7 mouse cellular contexts compared by ENCODE assay signal in the genomic region with DNA sequence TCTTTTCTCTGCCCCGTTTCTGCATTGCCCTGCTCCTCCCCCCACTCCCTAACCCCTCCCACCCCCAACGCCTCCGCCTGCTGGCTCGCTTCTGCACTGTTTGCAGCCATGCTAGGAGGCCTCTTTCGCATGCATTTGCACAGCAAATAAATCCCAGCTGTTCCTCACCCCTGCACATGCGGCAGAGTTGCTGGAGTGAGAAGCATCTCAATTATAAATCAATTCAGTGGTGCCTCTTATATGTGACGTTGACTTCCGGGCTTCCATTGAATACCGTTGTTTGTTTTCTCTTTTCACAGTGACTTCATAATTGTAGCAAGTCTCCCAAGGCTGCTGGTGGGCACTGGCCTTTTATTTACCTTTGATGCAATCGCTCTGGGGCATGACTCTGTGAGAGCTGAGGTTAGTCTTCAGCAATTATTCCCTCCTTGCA.
A peak's percentile ranks its signal among the peaks of the same experiment; 100 is the strongest.
DNase-seq lines count a peak whose midpoint lies in the region; ATAC-seq and TF ChIP-seq lines count a peak whose summit lies in the region.

No protein-coding gene starts in this region.

- 9% methylated on average over 10 of the region's 10 CpGs for WGBS in forebrain, embryonic 12.5 days
- WGBS in lung, embryonic 16.5 days, result 1% methylated on average over 10 of the region's 10 CpGs
- WGBS in stomach, postnatal 0 days, result 4% methylated on average over 10 of the region's 10 CpGs
- 10% methylated on average over 10 of the region's 10 CpGs for WGBS in cerebellum, adult 2 months

- ATAC-seq in forebrain, embryonic 12.5 days (ENCODE audit: low FRiP score), result peak; percentile 79
- peak; percentile 88 for ATAC-seq in lung, embryonic 16.5 days (ENCODE audit: low read depth)
- no peak for ATAC-seq in stomach, postnatal 0 days (ENCODE audit: low FRiP score, low TSS enrichment)

- no peaks in the 10 kb centered on the region; the same call in 1 of the 2 replicates for H3K27me3 ChIP-seq in forebrain, embryonic 12.5 days
- no peaks in the 10 kb centered on the region for H3K27me3 ChIP-seq in lung, embryonic 16.5 days (ENCODE audit: control insufficient read depth, insufficient read depth, low read depth, low read length)
- no peaks in the 10 kb centered on the region for H3K27me3 ChIP-seq in stomach, postnatal 0 days (ENCODE audit: control insufficient read depth, insufficient read depth, low read length)
- H3K27me3 ChIP-seq in cerebellum, adult 2 months (ENCODE audit: control insufficient read depth, insufficient read depth, low read length), result no peaks in the 10 kb centered on the region

- peak; percentile 38 for TF ChIP-seq CTCF in stomach, postnatal 0 days (IDR thresholded peaks at IDR 0.05; ENCODE audit: low read depth)
- no peak for TF ChIP-seq CTCF in cerebellum, adult 2 months (IDR thresholded peaks at IDR 0.05; ENCODE audit: borderline replicate concordance, insufficient read depth, low read depth, low read length)

- DNase-seq in urinary bladder, postnatal 14 days (ENCODE audit: low spot score), result peak; percentile 37
- no peak for DNase-seq in urinary bladder, postnatal 4 days (ENCODE audit: low spot score in 2 of 2)
- peak; percentile 11 for DNase-seq in kidney, adult 9 months
- peak; percentile 65 for DNase-seq in stomach, postnatal 0 days (ENCODE audit: low spot score)
- DNase-seq in cerebellum, adult 2 months, result no peak

- H3K9ac ChIP-seq in forebrain, embryonic 12.5 days, result no peak overlapping the region
- H3K9ac ChIP-seq in lung, embryonic 16.5 days (ENCODE audit: low read length), result no peak overlapping the region
- H3K9ac ChIP-seq in stomach, postnatal 0 days (ENCODE audit: low read length), result no peak overlapping the region

- no peak for TF ChIP-seq EP300 in stomach, postnatal 0 days (optimal IDR thresholded peaks at IDR 0.05)

- no peak overlapping the region for H3K4me3 ChIP-seq in forebrain, embryonic 12.5 days (replicated peaks)
- peak overlapping the region; percentile 34 for H3K4me3 ChIP-seq in lung, embryonic 16.5 days (ENCODE audit: low read length)
- no peak overlapping the region for H3K4me3 ChIP-seq in stomach, postnatal 0 days (ENCODE audit: low read depth, low read length)
- no peak overlapping the region for H3K4me3 ChIP-seq in cerebellum, adult 2 months (replicated peaks; ENCODE audit: insufficient read depth, low read depth, low read length)

- H3K4me2 ChIP-seq in forebrain, embryonic 12.5 days, result peak overlapping the region; percentile 26
- peak overlapping the region; percentile 50 for H3K4me2 ChIP-seq in lung, embryonic 16.5 days (ENCODE audit: low read depth, low read length)
- H3K4me2 ChIP-seq in stomach, postnatal 0 days (replicated peaks; ENCODE audit: low read depth), result peak overlapping the region; percentile 38

- H3K27ac ChIP-seq in forebrain, embryonic 12.5 days, result peak overlapping the region; percentile 43
- peak overlapping the region; percentile 44; the same call in 1 of the 2 replicates for H3K27ac ChIP-seq in lung, embryonic 16.5 days (ENCODE audit: low read length)
- H3K27ac ChIP-seq in stomach, postnatal 0 days (replicated peaks), result no peak overlapping the region
- no peak overlapping the region for H3K27ac ChIP-seq in cerebellum, adult 2 months (ENCODE audit: insufficient read depth, low read length)

- no peak for TF ChIP-seq POLR2A in cerebellum, adult 2 months (IDR thresholded peaks at IDR 0.05; ENCODE audit: borderline replicate concordance, insufficient read depth, low read length)

- H3K4me1 ChIP-seq in forebrain, embryonic 12.5 days, result peaks cover 12% of the 10 kb centered on the region
- peaks cover 11% of the 10 kb centered on the region for H3K4me1 ChIP-seq in lung, embryonic 16.5 days (replicated peaks; ENCODE audit: control insufficient read depth, insufficient read depth, low read length)
- H3K4me1 ChIP-seq in stomach, postnatal 0 days (replicated peaks; ENCODE audit: control insufficient read depth, insufficient read depth), result no peaks in the 10 kb centered on the region
- H3K4me1 ChIP-seq in cerebellum, adult 2 months (ENCODE audit: control insufficient read depth, insufficient read depth, low read length), result no peaks in the 10 kb centered on the region

- H3K36me3 ChIP-seq in forebrain, embryonic 12.5 days (replicated peaks), result no peaks in the 10 kb centered on the region
- no peaks in the 10 kb centered on the region for H3K36me3 ChIP-seq in lung, embryonic 16.5 days (ENCODE audit: control insufficient read depth, insufficient read depth, low read length)
- H3K36me3 ChIP-seq in stomach, postnatal 0 days (ENCODE audit: control insufficient read depth, insufficient read depth, low read length), result no peaks in the 10 kb centered on the region

- H3K9me3 ChIP-seq in forebrain, embryonic 12.5 days, result 0 out of 2 replicates have a peak, but pooled peaks cover 3% of the 10 kb centered on the region
- peaks cover 5% of the 10 kb centered on the region for H3K9me3 ChIP-seq in lung, embryonic 16.5 days (ENCODE audit: control insufficient read depth, low read length)
- peaks cover 4% of the 10 kb centered on the region; the same call in 1 of the 2 replicates for H3K9me3 ChIP-seq in stomach, postnatal 0 days (ENCODE audit: control insufficient read depth, low read length)

Comparison
In these comparisons a context has a peak if more than half of its experiments do, and no peak if none do; other contexts are left out.
1. DNase-seq: peak in urinary bladder, postnatal 14 days (single experiment), kidney, adult 9 months (single experiment) and stomach, postnatal 0 days (single experiment); none in urinary bladder, postnatal 4 days (0 of 2) and cerebellum, adult 2 months (0 of 2).
2. H3K27ac ChIP-seq: peak in forebrain, embryonic 12.5 days (single experiment) and lung, embryonic 16.5 days (single experiment); none in stomach, postnatal 0 days (single experiment) and cerebellum, adult 2 months (single experiment).
3. Peak in every context shown above with its lines, with median percentiles within 50 percentile points of each other: H3K4me2 ChIP-seq.